Mouse (Mus musculus): Measurements from ENCODE around the gene Fndc3b. TPM values are rescaled to one million over a fixed set of nuclear protein-coding genes. Genes with fewer than 3 reads are reported as not detected.

The Fndc3b gene
- polyA plus RNA-seq, 1 experiment: 14.2 TPM

GRCm38 (mm10) chr3:27545651-27546050, 165.5 kb downstream of the Fndc3b start:
- Histone ChIP-seq H3K27ac (ENCODE audit: insufficient read depth, low read depth, low read length) (no peak overlapping the region), H3K36me3 (ENCODE audit: control insufficient read depth, insufficient read depth, low read length) (no peaks in the 10 kb centered on the region), H3K27me3 (replicated peaks; ENCODE audit: control insufficient read depth, insufficient read depth, low read length) (no peaks in the 10 kb centered on the region), H3K4me1 (ENCODE audit: control insufficient read depth, insufficient read depth, low read length) (no peaks in the 10 kb centered on the region; the same call in 1 of the 2 replicates), H3K4me3 (ENCODE audit: insufficient read depth, low read depth, low read length) (no peak overlapping the region)
- 77% methylated on average over 3 of the region's 3 CpGs for WGBS
- no peak for DNase-seq
- no peak for TF ChIP-seq CTCF (conservative IDR thresholded peaks at IDR 0.05; ENCODE audit: insufficient read depth, insufficient read length, low read depth, low read length)
- TF ChIP-seq POLR2A (IDR thresholded peaks at IDR 0.05; ENCODE audit: low read depth, low read length): no peak

- WGBS: 90% methylated on average over 11 of the region's 11 CpGs
- TF ChIP-seq CTCF (conservative IDR thresholded peaks at IDR 0.05; ENCODE audit: insufficient read depth, insufficient read length, low read depth, low read length) (no peak), POLR2A (IDR thresholded peaks at IDR 0.05; ENCODE audit: low read depth, low read length) (no peak)
- Histone ChIP-seq H3K27ac (ENCODE audit: insufficient read depth, low read depth, low read length) (no peak overlapping the region), H3K4me1 (ENCODE audit: control insufficient read depth, insufficient read depth, low read length) (no peaks in the 10 kb centered on the region; the same call in 1 of the 2 replicates), H3K36me3 (ENCODE audit: control insufficient read depth, insufficient read depth, low read length) (peaks cover 2% of the 10 kb centered on the region; the same call in 1 of the 2 replicates), H3K4me3 (ENCODE audit: insufficient read depth, low read depth, low read length) (no peak overlapping the region), H3K27me3 (replicated peaks; ENCODE audit: control insufficient read depth, insufficient read depth, low read length) (no peaks in the 10 kb centered on the region)
- DNase-seq: no peak
Measured at GRCm38 (mm10) chr3:27544061-27544460, 167.0 kb downstream of the Fndc3b start.

GRCm38 (mm10) chr3:27541841-27542240, 169.3 kb downstream of the Fndc3b start:
- no peaks in the 10 kb centered on the region for H3K27me3 ChIP-seq (replicated peaks; ENCODE audit: control insufficient read depth, insufficient read depth, low read length)
- no peaks in the 10 kb centered on the region for H3K4me1 ChIP-seq (ENCODE audit: control insufficient read depth, insufficient read depth, low read length)
- TF ChIP-seq CTCF (conservative IDR thresholded peaks at IDR 0.05; ENCODE audit: insufficient read depth, insufficient read length, low read depth, low read length): no peak
- TF ChIP-seq POLR2A (IDR thresholded peaks at IDR 0.05; ENCODE audit: low read depth, low read length): no peak
- no peak for DNase-seq
- no peak overlapping the region for H3K4me3 ChIP-seq (ENCODE audit: insufficient read depth, low read depth, low read length)
- 96% methylated on average over 12 of the region's 12 CpGs for WGBS
- no peak overlapping the region for H3K27ac ChIP-seq (ENCODE audit: insufficient read depth, low read depth, low read length)
- peaks cover 2% of the 10 kb centered on the region; the same call in 1 of the 2 replicates for H3K36me3 ChIP-seq (ENCODE audit: control insufficient read depth, insufficient read depth, low read length)

- WGBS: 87% methylated on average over 3 of the region's 3 CpGs
- Histone ChIP-seq H3K27me3 (replicated peaks; ENCODE audit: control insufficient read depth, insufficient read depth, low read length) (no peaks in the 10 kb centered on the region), H3K4me3 (ENCODE audit: insufficient read depth, low read depth, low read length) (no peak overlapping the region), H3K4me1 (ENCODE audit: control insufficient read depth, insufficient read depth, low read length) (no peaks in the 10 kb centered on the region), H3K36me3 (ENCODE audit: control insufficient read depth, insufficient read depth, low read length) (peaks cover 2% of the 10 kb centered on the region; the same call in 1 of the 2 replicates), H3K27ac (ENCODE audit: insufficient read depth, low read depth, low read length) (no peak overlapping the region)
- TF ChIP-seq POLR2A (IDR thresholded peaks at IDR 0.05; ENCODE audit: low read depth, low read length) (no peak), CTCF (conservative IDR thresholded peaks at IDR 0.05; ENCODE audit: insufficient read depth, insufficient read length, low read depth, low read length) (no peak)
- no peak for DNase-seq
Measured at GRCm38 (mm10) chr3:27541181-27541580, 169.9 kb downstream of the Fndc3b start.

GRCm38 (mm10) chr3:27534208-27534607, 176.9 kb downstream of the Fndc3b start:
- no peak overlapping the region for H3K27ac ChIP-seq (ENCODE audit: insufficient read depth, low read depth, low read length)

DNA sequence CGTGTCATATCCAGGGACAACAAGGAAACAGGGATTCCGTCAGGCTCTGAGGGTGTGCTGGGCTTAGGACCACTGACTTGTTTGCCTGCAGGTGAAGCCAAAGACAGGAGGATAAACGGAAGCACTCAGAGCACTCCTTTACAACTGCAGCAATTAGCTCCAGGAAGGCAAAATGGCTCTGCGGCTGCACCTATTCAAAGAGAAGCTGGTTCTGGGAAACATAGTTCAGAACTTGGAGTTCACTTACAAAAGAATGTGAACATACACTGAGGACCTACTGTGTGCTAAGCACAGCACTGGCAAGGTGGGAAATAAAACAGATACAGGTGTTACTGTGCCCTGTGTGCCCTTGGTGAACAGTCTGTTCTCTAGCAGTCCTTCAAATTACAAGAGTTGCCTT, 177.4 kb downstream of the Fndc3b start:
- Histone ChIP-seq H3K36me3 (ENCODE audit: control insufficient read depth, insufficient read depth, low read length) (no peaks in the 10 kb centered on the region; the same call in 1 of the 2 replicates), H3K27ac (ENCODE audit: insufficient read depth, low read depth, low read length) (no peak overlapping the region), H3K4me3 (ENCODE audit: insufficient read depth, low read depth, low read length) (no peak overlapping the region), H3K4me1 (ENCODE audit: control insufficient read depth, insufficient read depth, low read length) (no peaks in the 10 kb centered on the region), H3K27me3 (replicated peaks; ENCODE audit: control insufficient read depth, insufficient read depth, low read length) (no peaks in the 10 kb centered on the region)
- WGBS: 88% methylated on average over 4 of the region's 4 CpGs
- no peak for DNase-seq
- no peak for TF ChIP-seq POLR2A (IDR thresholded peaks at IDR 0.05; ENCODE audit: low read depth, low read length)
- TF ChIP-seq CTCF (conservative IDR thresholded peaks at IDR 0.05; ENCODE audit: insufficient read depth, insufficient read length, low read depth, low read length): no peak

More at GRCm38 (mm10) chr3:27534208-27534607, 176.9 kb downstream of the Fndc3b start:
- no peak for TF ChIP-seq POLR2A (IDR thresholded peaks at IDR 0.05; ENCODE audit: low read depth, low read length)
- TF ChIP-seq CTCF (conservative IDR thresholded peaks at IDR 0.05; ENCODE audit: insufficient read depth, insufficient read length, low read depth, low read length): no peak
- no peak for DNase-seq
- WGBS: 82% methylated on average over 3 of the region's 3 CpGs
- Histone ChIP-seq H3K4me3 (ENCODE audit: insufficient read depth, low read depth, low read length) (no peak overlapping the region), H3K36me3 (ENCODE audit: control insufficient read depth, insufficient read depth, low read length) (no peaks in the 10 kb centered on the region; the same call in 1 of the 2 replicates), H3K4me1 (ENCODE audit: control insufficient read depth, insufficient read depth, low read length) (no peaks in the 10 kb centered on the region), H3K27me3 (replicated peaks; ENCODE audit: control insufficient read depth, insufficient read depth, low read length) (no peaks in the 10 kb centered on the region)

DNA sequence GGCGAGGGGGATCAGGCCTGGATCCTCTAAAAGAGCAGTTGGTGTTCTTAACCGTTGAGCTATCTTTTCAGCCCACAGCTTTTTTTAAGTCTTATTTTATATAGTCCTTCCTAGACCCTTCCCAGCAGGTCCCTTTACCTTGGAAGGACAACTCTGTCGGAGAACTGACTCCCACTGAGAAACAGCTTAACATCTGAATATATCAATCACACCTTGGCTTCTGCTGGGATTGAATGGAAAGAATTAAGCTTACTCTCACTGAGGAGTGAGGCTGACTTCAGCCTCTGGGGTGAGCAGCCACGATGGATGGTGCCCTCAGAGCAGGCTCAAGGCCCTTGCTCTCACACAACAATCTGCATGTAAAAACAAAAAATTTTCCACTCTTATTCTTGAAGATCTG, 179.1 kb downstream of the Fndc3b start:
- Histone ChIP-seq H3K4me1 (ENCODE audit: control insufficient read depth, insufficient read depth, low read length) (no peaks in the 10 kb centered on the region), H3K27ac (ENCODE audit: insufficient read depth, low read depth, low read length) (no peak overlapping the region), H3K4me3 (ENCODE audit: insufficient read depth, low read depth, low read length) (no peak overlapping the region), H3K36me3 (ENCODE audit: control insufficient read depth, insufficient read depth, low read length) (no peaks in the 10 kb centered on the region), H3K27me3 (replicated peaks; ENCODE audit: control insufficient read depth, insufficient read depth, low read length) (no peaks in the 10 kb centered on the region)
- WGBS: 72% methylated on average over 4 of the region's 4 CpGs
- DNase-seq: no peak
- TF ChIP-seq POLR2A (IDR thresholded peaks at IDR 0.05; ENCODE audit: low read depth, low read length): no peak
- no peak for TF ChIP-seq CTCF (conservative IDR thresholded peaks at IDR 0.05; ENCODE audit: insufficient read depth, insufficient read length, low read depth, low read length)

Measured in kidney, adult 2 months (tissue).